Mouse (Mus musculus) brain, embryonic 14.5 days (tissue): ENCODE data around the gene Myh6.

Experiments
- CTCF ChIP-seq: fragments of 200-500 bp; IDR thresholded peaks from 2 replicates; pipeline ENCODE4 v1.5.1; 2012; ENCODE audit warnings: inconsistent platforms, mild to moderate bottlenecking, moderate library complexity, borderline replicate concordance; ENCODE audit not compliant: insufficient read depth, insufficient read length; ENCODE audit errors: extremely low read depth
- POLR2A ChIP-seq: fragments of 200-500 bp; IDR thresholded peaks from 2 replicates; pipeline ENCODE4 v1.6.1; 2012; ENCODE audit warnings: mild to moderate bottlenecking, inconsistent platforms, borderline replicate concordance; ENCODE audit not compliant: poor library complexity, insufficient read depth, insufficient read length, severe bottlenecking; ENCODE audit errors: extremely low read depth

- TF ChIP-seq CTCF: no peak
- TF ChIP-seq POLR2A: no peak
These were observed 25.4 kb downstream of the Myh6 start for GRCm38 (mm10) chr14:54941024-54941978.
